Mouse (Mus musculus): ENCODE data around the gene Vmn2r57.
A peak's percentile ranks its signal among the peaks of the same experiment; 100 is the strongest.
"Not testable (repeated sequence)": the region's sequence is repeated elsewhere in the genome, so short reads cannot be mapped to it uniquely, and the experiment has no call there.

The Vmn2r57 gene

DNA sequence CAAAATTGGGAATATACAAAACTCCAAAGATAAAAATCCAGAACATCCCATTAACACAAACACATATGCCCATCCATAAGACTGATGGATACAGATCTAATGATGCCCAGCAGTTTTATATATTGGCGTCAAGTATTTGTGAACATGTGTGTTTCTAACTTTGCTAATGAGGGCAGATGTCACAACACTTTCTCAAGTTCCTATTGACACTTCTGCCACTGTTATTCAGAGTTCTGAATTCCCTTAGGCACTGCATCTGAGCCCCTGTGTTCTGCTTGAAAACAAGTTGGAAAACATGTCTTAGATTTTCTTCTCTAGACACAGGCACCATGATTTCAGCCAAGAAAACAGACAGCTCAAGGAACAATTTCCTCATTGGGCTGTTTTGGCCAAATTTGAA, at the start of gene Vmn2r57:
Gene Vmn2r57, minus strand, starts transcription at position 101 of the 400 bp plus-strand sequence.
- not testable (repeated sequence) for DNase-seq

DNA sequence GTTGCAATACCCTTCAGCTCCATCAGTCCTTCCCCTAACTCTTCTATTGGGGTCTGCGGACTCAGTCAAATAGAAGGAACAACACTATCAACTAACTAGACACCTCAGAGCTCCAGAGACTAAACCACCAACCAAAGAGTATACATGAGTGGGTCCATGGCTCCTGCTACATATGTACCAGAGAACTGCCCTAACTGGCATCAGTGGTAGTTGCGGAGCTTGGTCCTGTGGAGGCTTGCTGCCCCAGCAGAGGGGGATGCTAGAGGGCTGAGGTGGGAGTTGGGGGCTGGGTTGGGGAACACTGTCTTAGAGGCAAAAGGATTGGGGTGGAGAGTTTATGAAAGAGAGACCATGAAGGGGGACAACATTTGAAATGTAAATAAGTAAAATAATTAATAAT, 49.4 kb upstream of the Vmn2r57 start:
- DNase-seq: no peak

DNA sequence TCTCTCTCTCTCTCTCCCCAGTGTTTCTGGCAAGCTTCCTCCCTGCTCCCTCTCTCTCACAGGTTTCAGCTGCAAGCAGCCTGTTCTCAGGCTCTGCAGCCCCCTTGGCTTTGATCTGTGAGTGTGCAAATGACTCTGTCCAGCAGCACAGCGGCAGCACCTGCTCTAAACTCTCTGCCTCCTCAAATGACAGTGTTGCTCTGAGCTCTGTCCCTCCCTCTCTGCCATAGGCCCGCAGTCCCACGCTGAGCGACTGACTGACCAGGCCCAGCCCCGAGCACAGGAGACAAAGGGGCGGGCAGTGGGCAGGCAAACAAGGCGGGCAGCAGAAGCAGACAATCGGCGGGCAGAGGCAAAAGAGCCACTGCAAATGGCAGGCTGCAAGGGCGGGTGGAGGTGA, 3.4 kb upstream of the Vmn2r57 start:
- no peak for DNase-seq

DNA sequence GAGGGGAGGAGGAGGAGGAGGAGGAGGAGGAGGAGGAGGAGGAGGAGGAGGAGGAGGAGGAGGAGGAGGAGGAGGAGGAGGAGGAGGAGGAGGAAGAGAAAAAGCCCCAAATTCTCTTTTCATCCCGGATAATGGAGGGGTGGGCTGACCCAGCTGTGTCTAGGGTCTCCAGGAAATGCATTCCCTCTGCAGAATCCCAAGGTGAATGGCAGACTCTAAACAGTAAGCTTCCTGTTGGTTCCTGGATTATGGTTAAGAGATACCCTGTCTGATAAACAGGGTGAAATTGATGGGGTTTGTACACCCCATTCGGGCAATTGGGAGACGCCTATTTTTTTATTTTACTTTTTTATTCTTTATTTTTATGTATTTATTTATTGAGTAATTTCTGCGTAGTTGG, 54.4 kb downstream of the Vmn2r57 start:
- no peak for DNase-seq

DNA sequence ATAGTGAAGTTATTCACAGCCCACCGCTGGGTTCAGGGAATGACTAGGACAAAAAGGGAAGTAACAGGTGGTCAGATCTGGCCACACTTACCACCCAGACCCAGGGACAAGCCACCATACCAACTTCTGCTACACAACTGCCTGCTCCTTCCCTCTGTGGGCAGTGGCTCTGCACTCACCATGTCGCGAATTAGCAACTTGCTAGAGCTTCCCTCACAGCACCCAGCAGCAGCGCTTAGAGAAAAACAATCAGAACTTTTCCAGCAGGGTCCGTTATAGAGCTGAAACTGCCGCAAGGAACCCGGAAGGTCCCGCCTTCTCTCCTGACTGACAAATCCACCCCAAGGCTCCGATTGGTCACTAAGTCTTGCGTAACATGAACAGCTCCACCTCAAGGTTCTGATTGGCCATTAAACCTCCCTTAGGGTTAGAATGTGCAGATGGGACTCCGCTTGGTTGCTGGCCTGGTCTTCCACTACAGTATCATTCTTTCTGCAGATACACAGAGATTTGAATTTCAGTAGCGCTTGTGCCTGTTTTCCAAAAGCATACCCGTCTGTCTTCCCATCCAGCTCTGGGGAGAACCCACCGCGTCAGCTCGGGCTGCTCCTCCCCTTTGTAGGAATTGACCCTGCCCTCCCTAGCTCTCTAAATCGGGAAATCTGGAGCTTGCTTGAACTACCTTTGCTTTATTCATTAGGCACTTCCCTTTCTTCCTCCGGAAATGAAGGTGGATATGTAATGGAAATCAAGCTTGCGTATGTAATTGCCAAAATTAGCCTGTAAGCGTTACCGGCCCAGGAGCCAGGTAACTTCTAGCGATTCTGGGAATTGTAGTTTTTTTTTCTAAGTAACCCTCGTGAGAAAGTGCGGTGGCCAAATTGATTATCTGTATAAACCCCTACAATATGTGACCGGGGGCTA, 55.2 kb downstream of the Vmn2r57 start, which contains the start of gene AI987944:
Gene AI987944, minus strand, starts transcription at position 332 of the 924 bp plus-strand sequence.
- DNase-seq: peak; percentile 94

All from lung, postnatal 36 days (tissue).